Mouse (Mus musculus): Measurements from ENCODE around the gene Snx7.

DNA sequence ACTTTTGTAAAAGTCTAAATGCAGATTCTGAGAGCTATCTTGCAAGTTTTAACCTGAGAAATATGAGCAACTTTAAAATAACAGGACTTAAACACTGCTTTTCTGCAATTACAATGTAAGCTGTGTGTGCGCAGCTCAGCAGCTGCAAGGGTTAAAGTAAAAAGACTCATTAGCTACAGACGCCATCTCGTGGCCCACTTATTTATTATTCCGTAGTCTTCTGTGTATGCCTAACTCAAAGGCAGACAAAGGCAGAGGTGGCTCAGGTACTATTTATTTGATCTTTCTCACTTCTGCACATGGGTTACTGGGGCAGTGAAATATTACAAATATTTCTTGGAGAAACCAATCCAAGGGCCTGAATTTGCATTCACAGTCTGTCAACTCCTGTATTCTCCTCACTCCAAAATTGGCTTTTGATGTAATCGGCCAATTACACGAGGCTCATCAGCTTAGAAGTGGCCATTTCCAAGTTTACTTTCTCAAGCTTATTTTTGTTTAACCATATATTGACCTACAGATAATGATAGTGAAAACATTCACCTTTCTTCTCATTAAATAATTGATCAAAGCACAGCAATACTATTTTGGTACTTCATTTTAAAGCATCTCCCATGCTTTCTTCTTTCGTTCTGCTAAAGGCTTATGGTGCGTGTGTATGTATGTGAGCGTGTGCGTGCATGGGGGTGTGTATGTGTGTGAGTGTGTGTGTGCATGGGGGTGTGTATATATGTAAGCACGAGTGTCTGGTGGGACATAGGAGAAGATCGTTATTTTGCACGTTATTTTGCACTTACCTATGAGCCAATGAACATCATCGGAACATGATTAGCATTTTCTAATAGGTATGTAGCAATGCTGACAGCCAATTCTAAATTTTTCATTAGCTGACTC lies 79.7 kb downstream of the Snx7 start:
- no peak for TF ChIP-seq CTCF (IDR thresholded peaks at IDR 0.05; ENCODE audit: borderline replicate concordance, control insufficient read depth, extremely low read depth, insufficient read depth, low read length, poor library complexity)
- TF ChIP-seq POLR2A (IDR thresholded peaks at IDR 0.05; ENCODE audit: control insufficient read depth, extremely low read depth, insufficient read depth, low read length, poor library complexity) = no peak
